Mouse (Mus musculus) spleen, adult 2 months (tissue): ENCODE data around the gene Adcy1. TPM values are rescaled to one million over a fixed set of nuclear protein-coding genes. Genes with fewer than 3 reads are reported as not detected.

Source experiments
- DNase-seq, 2 experiments: peaks; one replicate each; pipeline versions ENCODE4 v3.0.0 to v3.0.0-alpha.2; 2012 to 2021; ENCODE audit warnings: low spot score in 2 of 2, low read depth in 1 of 2
- H3K27ac ChIP-seq: fragments of 200-500 bp; 2 replicates; pipeline ENCODE4 v1.5.1; 2012; ENCODE audit warnings: low read length, inconsistent platforms; ENCODE audit not compliant: insufficient read depth
- H3K27me3 ChIP-seq: fragments of 200-500 bp; 2 replicates; pipeline ENCODE4 v1.6.1; 2012; ENCODE audit warnings: mild to moderate bottlenecking, moderate library complexity, low read length, inconsistent platforms; ENCODE audit not compliant: control insufficient read depth, insufficient read depth
- H3K36me3 ChIP-seq: fragments of 200-500 bp; 2 replicates; pipeline ENCODE4 v1.6.1; 2012; ENCODE audit warnings: mild to moderate bottlenecking, low read length, inconsistent platforms; ENCODE audit not compliant: control insufficient read depth, insufficient read depth
- H3K4me1 ChIP-seq: fragments of 200-500 bp; 2 replicates; pipeline ENCODE4 v1.6.1; 2011; ENCODE audit warnings: inconsistent platforms; ENCODE audit not compliant: control insufficient read depth, insufficient read depth, insufficient read length
- H3K4me3 ChIP-seq: fragments of 200-500 bp; 2 replicates; pipeline ENCODE4 v1.5.1; 2011; ENCODE audit warnings: mild to moderate bottlenecking, inconsistent platforms; ENCODE audit not compliant: insufficient read depth, insufficient read length; ENCODE audit errors: extremely low read depth
- CTCF ChIP-seq: fragments of 200-500 bp; IDR thresholded peaks from 2 replicates; pipeline ENCODE4 v1.5.1; 2011; ENCODE audit warnings: mild to moderate bottlenecking, inconsistent platforms; ENCODE audit not compliant: insufficient read depth, insufficient read length, insufficient replicate concordance; ENCODE audit errors: extremely low read depth
- POLR2A ChIP-seq: fragments of 200-500 bp; IDR thresholded peaks from 2 replicates; pipeline ENCODE4 v1.6.1; 2011; ENCODE audit warnings: low read depth, low read length, inconsistent platforms
- WGBS: fragments of 180-500 bp; shearing (Covaris S2); methylation state at CpG from one replicate; pipeline ENCODE4 v1.1.7; 2018; 5-methylcytosine and 5-hydroxymethylcytosine counted together
- polyA plus RNA-seq: library from polyadenylated mRNA; depleted of rRNA; stranded (reverse); fragments of >200 nt; gene quantifications from 2 replicates; pipeline ENCODE4 v1.2.3, GENCODE M21; 2012

Adcy1 gene
- polyA plus RNA-seq, 1 experiment = 1.2 TPM

DNA sequence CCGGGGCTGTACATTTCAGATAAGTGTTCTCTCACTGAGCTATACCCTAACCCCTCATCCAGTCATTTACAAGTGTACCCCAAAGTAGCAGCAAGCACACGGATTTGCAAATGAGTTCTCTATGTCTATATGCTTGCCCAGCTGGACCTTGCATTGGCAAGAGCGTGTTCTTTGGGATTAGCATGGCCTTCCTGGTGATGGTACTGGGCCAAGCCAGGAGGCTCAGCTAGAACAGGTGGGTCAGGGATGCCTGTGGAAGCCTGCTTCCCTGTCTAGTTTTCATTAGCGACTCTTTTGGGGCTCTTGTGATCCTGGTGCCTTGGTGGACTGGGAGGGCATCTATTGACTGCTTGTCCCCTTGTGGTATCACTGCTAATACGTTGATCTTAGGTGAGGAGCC, 21.9 kb downstream of the Adcy1 start:
- Histone ChIP-seq H3K4me3 (no peak overlapping the region), H3K36me3 (no peaks in the 10 kb centered on the region), H3K27ac (no peak overlapping the region), H3K27me3 (no peaks in the 10 kb centered on the region), H3K4me1 (no peaks in the 10 kb centered on the region)
- 79% methylated on average over 5 of the region's 5 CpGs for WGBS
- TF ChIP-seq CTCF (no peak), POLR2A (no peak)
- no peak for DNase-seq

GRCm38 (mm10) chr11:7091120-7091519, 27.8 kb downstream of the Adcy1 start:
- WGBS = 92% methylated on average over 5 of the region's 5 CpGs
- Histone ChIP-seq H3K4me1 (no peaks in the 10 kb centered on the region), H3K27me3 (no peaks in the 10 kb centered on the region), H3K27ac (no peak overlapping the region), H3K4me3 (no peak overlapping the region), H3K36me3 (no peaks in the 10 kb centered on the region)
- no peak for DNase-seq
- TF ChIP-seq POLR2A (no peak), CTCF (no peak)

DNA sequence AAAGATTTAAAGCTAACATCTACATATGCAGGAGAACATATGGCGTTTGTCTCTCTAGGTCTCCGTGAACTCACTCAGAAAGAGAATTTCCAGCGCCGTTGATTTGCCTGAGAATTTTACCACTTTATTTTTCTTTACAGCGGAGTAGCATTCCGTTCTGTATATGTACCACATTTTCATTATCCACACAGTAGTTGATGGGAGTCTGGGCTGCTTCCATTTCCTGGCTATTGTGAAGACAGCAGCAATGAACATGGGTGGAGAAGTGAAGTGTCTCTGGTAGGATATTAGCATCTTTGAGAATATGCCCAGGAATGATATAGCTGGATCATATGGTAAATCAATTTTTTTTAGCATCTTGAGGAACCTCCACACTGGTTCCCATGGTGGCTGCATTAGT, 31.6 kb downstream of the Adcy1 start:
- no peak for DNase-seq
- Histone ChIP-seq H3K4me1 (no peaks in the 10 kb centered on the region), H3K27me3 (no peaks in the 10 kb centered on the region), H3K27ac (no peak overlapping the region), H3K4me3 (no peak overlapping the region), H3K36me3 (no peaks in the 10 kb centered on the region)
- TF ChIP-seq CTCF = no peak
- TF ChIP-seq POLR2A = no peak
- WGBS = 94% methylated on average over 6 of the region's 6 CpGs

GRCm38 (mm10) chr11:7101674-7102073, 38.4 kb downstream of the Adcy1 start:
- TF ChIP-seq CTCF (no peak), POLR2A (no peak)
- no peak for DNase-seq
- WGBS = 82% methylated on average over 6 of the region's 6 CpGs
- Histone ChIP-seq H3K4me1 (no peaks in the 10 kb centered on the region), H3K36me3 (no peaks in the 10 kb centered on the region), H3K27me3 (no peaks in the 10 kb centered on the region), H3K4me3 (no peak overlapping the region), H3K27ac (no peak overlapping the region)

DNA sequence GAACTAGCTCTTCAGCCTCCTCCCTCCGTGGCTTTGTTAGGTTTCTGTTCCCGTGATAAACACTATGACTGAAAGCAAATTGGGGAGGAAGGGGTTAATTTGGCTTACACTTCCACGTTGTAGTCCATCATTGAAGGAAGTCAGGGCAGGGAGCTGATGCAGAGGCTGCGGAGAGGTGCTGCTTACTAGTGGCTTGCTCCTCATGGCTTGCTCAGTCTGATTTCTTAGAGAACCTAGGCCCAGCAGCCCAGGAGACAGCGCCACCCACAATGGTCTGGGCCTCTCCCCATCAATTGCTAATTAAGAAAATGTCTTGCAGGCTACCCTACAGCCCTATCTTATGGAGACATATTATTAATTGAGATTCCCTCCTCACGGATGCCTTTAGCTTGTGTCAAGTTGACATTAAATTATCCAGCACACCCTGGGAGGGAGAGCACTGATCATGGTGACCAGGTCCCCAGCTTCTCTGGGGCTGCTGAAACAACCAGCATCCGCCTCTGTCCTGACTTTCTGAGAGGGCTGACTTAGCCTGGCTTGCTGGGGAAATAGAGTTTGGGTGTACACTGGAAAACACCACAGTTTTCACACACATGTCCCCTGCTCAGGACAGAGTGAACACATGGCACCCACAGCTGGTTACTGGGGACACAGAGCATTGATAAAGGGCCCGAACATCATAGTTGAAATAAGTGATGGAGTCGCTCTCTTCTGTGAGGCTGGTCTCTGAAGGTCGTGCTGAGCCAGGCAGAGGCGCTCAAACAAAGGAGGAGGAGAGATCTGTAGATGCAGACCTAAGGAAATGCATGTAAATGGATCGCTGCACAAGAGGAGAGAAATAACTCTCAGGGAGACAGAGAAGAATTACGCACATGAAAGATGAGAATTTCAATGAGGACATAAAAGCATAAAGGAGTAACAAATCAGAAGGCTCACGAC, 39.2 kb downstream of the Adcy1 start:
- DNase-seq = no peak

GRCm38 (mm10) chr11:7105337-7105736, 42.0 kb downstream of the Adcy1 start:
- no peaks in the 10 kb centered on the region for H3K4me1 ChIP-seq
- no peaks in the 10 kb centered on the region for H3K27me3 ChIP-seq
- DNase-seq = no peak
- no peak overlapping the region for H3K4me3 ChIP-seq
- WGBS = 83% methylated on average over 8 of the region's 8 CpGs
- H3K36me3 ChIP-seq = no peaks in the 10 kb centered on the region
- TF ChIP-seq POLR2A (no peak), CTCF (no peak)
- no peak overlapping the region for H3K27ac ChIP-seq

More for the DNA sequence above, 39.2 kb downstream of the Adcy1 start:
- Histone ChIP-seq H3K27me3 (no peaks in the 10 kb centered on the region), H3K4me1 (no peaks in the 10 kb centered on the region), H3K4me3 (no peak overlapping the region), H3K36me3 (no peaks in the 10 kb centered on the region), H3K27ac (no peak overlapping the region)
- TF ChIP-seq POLR2A (no peak), CTCF (no peak)
- 74% methylated on average over 14 of the region's 14 CpGs for WGBS

- H3K27me3 ChIP-seq = no peaks in the 10 kb centered on the region
Observed at GRCm38 (mm10) chr11:7109131-7109530, 45.8 kb downstream of the Adcy1 start.

More at GRCm38 (mm10) chr11:7109131-7109530, 45.8 kb downstream of the Adcy1 start:
- TF ChIP-seq POLR2A = no peak
- no peak for TF ChIP-seq CTCF
- DNase-seq = no peak
- no peak overlapping the region for H3K27ac ChIP-seq
- no peak overlapping the region for H3K4me3 ChIP-seq
- H3K4me1 ChIP-seq = no peaks in the 10 kb centered on the region
- no peaks in the 10 kb centered on the region for H3K36me3 ChIP-seq
- WGBS = 91% methylated on average over 4 of the region's 4 CpGs
